Mouse (Mus musculus): Measurements from ENCODE around the gene Fcer1g.
"Not testable (repeated sequence)": the region's sequence is repeated elsewhere in the genome, so short reads cannot be mapped to it uniquely, and the experiment has no call there.

Gene Fcer1g

DNA sequence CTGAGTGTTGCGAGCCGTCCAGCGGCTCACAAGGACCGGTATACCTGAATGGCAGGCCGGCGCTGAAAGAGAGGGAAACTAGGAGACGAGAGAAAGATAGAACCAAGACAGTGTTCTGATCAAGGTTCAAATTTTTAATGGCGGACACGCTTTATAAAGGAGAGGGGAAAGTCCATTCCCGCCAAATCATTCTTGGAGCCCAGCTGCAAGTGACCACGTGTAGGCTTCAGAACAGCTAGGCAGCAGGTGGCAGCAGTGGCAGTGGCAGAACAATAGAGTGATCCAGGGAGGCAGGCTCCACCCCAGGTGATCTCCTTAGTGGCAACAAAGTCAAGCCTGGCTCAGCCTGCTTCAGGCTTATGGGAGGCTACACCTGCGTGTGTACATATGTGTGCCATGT lies 7.8 kb upstream of the Fcer1g start:
- DNase-seq (ENCODE audit: low spot score in 2 of 2) = not testable (repeated sequence)

DNA sequence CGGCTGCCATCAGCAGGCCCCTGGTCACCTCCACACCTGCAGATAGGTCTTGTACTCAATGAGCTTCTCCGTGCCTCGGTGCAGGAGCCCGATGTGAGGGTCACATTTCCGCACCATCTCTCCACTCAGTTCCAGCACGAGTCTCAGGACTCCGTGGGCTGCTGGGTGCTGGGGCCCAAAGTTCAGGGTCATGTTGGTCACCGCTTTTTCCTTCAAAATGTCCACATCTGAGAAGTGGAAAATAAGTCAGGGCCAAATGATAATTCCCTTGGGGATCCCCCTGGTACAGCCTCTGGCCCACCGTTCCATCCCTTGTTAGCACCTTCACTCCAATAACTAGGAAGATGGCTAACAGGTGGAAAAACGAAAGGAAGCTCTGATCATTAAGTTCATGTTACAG lies 6.7 kb upstream of the Fcer1g start:
- no peak for DNase-seq (ENCODE audit: low spot score in 2 of 2)

DNA sequence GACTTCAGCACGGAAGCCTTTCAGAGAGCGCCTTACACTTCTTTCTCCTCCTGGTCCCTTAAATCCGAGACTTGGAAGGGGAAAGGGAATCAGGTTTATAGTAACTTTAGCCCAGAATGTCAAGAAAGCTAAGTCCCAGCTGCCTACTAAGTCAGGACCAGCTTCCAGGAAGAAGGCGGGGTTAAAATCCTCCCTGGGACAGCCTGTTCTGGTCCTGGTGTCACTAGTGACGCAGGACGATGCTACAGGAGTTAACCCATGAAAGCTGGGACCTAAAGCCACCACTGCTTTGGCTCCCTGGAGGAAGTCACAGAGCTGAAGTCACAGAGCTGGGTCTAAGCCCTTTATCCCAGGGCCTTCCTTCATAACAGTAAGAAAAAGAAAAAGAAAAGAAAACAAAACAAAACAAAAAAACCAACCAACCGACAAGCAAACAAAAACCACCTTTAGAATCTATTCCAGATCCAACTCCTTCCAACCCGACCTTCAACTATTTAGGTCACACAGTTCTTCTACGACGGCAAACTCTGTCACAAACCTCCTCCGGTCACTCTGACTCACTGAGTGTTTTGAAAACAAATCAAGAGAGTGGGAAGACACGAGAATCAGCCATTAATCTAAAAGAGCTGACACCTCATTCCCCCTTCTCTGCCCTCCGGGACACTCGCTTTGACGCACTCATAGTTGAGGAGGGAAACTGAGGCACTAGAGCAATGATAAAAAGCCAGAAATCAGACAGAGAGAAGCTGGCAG lies 6.0 kb upstream of the Fcer1g start:
- DNase-seq (ENCODE audit: low spot score in 2 of 2) = no peak

DNA sequence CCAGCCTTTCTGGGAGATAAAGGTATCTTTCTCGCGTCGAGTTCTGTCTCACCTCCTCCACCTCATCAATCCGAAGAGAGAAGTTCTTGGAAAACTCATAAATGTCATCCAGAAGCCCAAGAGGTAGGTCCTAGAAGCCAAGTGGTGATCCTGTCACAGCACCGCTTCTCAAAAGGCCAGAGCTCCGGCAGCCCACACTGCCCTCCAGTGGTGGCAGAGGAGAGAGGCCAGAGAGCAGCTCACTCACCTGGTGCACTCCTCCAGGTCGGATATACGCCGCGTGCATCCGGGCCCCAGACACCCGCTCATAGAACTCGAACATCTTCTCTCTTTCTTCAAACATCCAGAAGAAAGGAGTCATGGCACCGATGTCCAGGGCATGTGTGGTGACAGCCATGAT lies 4.3 kb upstream of the Fcer1g start:
- DNase-seq (ENCODE audit: low spot score in 2 of 2) = peak in 1 of 2 experiments; percentile 47

DNA sequence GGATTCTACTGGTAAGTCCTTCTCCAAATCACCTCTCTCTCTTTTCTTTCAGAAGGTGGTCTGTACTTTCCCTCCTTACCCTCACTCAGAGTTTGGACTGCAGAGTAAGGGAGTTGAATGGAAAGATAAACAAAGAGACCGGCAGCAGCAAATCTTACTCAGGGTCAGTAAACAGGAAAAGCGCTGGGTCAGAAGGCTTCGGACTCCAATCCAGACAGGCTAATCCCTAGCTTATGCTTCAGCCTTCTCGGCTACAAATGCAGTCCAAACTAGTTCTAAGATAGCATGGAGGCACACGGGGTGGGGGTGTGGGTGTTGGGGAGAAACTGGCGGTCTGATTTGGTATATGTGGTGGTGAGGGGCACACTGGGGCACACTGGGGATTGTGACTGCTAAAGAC lies 3.3 kb upstream of the Fcer1g start:
- DNase-seq (ENCODE audit: low spot score in 2 of 2) = no peak

DNA sequence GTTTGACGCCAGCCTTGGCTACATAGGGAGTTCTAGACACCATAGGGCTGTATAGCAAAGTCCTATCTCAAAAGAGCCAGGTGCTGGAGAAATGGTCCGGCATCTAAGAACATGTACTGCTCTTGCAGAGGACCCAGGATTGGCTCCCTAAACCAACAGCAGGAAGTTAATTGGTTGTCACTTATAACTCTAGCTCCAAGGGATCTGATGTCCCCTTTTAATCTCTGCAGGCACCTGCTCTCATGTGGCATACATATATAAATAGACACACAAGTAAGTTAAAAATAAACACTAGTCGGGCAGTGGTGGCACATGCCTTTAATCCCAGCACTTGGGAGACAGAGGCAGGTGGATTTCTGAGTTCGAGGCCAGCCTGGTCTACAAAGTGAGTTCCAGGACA lies 1.6 kb upstream of the Fcer1g start:
- DNase-seq (ENCODE audit: low spot score in 2 of 2) = no peak

DNA sequence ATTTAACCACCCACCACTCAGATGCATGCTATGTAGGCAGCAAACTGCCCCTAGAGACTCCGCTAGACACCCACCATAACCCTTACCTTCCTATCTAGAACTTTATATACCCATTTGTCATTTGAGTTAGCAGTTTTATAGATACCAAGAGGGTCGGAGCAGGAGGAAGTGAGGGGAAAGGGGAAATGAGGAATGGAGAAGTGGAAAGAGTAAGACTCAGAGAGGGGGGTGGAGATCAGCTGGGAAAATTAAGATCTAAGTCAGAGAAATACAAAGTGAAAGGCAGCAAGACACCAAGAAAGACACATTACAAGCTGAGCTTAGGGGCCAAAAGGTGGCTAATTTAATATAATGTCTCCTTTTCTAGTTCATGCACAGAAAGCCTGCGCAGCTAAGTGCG lies 373 bp upstream of the Fcer1g start:
- DNase-seq (ENCODE audit: low spot score in 2 of 2) = no peak

DNA sequence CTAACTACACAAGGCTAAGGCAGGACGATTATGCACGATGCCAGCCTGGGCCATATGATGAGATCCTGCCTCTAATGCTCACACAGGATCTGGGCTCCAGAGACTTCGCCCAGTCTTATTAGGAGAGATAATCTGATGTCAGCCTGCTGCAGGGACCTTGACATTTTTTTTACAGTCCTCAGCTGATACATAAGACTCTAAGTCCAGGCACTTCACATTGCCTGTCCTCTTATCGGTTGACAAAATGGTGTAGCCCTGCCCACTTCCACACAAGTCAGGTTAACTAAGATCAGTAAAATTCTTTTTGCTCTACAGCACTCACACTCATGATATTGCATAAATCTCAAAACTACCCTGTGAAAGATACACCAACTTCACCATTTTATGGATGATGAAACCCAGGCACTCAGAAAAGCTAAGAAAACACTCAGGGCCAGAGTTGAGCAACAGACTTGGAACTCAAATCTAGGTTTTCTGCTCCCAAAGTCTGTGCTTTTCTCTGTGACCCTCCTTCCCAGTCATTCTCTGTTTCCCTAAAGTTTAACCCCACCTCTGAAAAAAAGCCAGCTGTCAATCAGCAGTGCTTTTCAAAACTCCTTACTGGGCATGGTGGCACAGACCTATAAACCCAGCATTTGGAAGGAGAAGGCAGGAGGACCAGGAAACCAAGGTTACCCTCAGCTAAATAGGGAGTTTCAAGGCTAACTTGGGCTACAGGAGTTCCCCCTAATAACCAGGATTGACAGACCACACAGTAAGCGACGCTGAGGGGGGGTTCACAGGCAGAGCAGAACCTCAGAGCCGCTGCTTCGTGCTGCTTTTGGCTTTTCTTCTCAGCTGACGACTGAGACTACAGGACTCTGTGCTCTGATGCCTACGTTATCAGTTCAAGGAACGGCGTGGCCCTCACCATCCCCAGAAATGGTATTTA lies 1.1 kb downstream of the Fcer1g start:
- no peak for DNase-seq (ENCODE audit: low spot score in 2 of 2)

DNA sequence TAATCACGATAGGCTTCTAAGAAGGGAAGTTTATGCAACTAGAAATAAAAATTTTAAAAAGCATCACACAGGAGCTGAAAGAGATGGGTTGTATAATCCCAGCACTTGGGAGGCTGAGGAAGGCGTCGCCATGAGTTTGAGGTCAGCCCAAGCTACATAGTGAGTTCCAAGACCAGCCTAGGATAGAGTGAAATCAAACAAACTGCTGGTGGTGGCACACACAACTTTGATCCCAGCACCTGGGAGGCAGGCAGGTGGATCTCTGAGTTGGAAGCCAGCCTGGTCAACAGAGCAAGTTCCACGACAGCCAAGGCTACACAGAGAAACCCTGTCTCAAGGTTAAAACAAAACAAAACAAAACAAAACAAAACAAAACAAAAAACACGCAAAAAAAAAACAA lies 1.8 kb downstream of the Fcer1g start:
- no peak for DNase-seq (ENCODE audit: low spot score in 2 of 2)

DNA sequence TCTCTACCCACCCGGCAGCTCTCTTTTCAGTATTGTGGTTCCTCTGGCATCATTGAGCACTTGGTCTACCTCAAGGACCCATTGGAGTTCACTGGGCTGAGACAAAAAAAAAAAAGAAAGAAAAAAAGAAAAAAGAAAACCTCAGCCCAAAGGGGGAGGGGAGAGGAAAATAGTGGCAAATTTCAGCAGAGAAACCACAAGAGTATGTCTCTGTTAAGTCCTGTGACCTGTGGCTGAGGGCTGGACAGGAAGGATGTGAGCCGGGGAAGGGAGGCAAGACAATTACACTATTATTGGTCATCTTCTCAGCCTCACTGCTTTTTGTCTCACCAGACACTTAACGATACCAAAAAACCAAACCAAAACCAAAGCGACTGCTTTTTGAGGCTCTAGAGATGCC lies 2.3 kb downstream of the Fcer1g start:
- DNase-seq (ENCODE audit: low spot score in 2 of 2) = no peak

DNA sequence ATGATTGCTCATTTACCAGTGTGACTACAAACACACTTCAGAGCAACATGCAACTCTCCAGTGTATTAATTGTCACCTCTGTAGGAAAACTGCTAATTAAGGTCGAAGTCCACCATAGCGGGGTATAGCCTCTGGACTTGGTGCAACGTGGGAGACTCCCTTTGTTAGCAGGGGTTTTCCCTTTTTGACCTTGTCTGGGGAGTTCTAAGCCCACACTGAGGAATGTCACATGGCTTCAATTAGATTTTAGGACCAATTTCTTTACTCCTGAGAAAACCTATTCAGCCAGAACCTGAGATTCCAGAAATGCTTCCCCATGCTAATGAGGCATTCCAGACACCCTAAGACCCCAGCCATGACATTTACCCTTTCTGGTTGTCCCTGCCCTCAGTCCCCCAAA lies 4.0 kb downstream of the Fcer1g start:
- no peak for DNase-seq (ENCODE audit: low spot score in 2 of 2)

DNA sequence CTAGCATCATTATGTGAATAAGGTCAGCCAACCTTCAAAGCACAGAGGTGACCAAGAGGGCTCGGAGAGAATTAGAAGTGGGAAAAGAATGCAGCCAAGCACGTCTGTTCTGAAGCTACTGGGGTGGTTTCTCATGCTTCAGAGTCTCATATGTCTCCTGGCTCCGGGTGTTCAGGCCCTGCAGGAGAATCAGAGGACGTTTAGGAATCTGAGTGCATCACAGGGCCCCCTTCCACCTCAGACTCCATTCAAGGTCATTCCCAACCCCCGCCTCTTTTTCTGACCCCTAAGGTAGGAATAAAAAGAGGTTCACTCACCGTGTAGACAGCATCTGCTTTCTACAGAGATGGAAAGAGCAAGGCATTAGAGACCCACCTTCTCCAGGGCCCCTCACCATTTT lies 4.4 kb downstream of the Fcer1g start:
- DNase-seq (ENCODE audit: low spot score in 2 of 2) = no peak

DNA sequence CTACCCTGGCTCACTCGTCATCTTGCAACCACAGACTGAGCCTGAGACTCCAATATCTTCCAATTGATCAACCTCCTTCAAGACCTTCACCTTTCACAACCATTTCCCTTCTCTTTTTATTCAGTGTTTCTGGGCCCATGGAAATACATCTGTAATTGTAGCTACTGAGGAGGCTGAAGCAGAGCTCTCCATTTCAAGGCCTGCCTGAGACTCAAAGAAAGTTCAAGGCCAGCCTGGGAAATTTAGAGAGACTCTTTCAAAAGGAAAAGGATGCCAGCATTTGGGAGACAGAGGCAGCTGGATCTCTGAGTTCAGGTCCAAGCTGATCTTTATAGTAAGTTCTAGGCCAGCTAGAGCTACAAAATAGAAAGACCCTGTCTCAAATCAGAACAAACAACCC lies 6.3 kb downstream of the Fcer1g start:
- no peak for DNase-seq (ENCODE audit: low spot score in 2 of 2)

DNA sequence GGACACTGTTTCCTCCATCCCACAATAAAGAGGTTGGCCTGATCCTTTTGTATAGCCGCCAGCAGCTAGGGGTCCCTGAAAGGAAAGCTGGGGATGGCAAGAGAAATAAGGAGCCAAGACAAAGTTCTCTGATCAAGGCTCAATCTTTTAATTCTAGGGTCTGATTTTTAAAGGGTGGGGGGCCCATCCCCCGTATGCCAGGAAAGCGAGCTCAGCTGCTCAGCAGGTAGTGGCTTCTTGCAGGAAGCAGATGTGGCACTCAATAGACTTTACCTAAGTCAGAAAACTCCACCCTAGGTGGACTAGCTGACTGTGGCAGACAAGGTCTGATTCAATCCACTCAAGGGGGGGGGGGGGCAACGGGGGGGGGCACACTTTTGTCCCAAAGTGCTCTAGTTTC lies 7.4 kb downstream of the Fcer1g start:
- no peak for DNase-seq (ENCODE audit: low spot score in 2 of 2)

DNA sequence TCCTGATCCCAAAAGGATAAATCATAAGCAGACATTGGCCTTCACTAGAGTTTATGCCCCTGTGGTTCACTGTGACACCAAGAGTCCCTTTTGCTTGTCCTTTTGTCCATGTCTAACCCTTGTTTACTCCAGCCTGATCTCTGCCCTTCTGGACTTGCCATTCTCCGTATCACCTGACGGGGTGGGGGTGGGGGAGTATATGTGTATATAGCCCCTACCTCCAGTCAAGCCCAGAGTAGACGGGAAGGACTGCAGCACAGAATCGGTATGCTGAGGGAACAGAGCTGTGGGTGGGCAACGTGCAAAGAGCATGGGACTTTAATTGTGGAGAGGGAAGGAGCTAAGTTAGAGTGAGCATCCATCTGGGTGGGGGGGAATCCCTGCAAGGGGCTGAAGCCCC lies 9.3 kb downstream of the Fcer1g start, which contains the start of gene Apoa2:
Gene Apoa2, plus strand, starts transcription at position 198 of the 400 bp plus-strand sequence.
- DNase-seq (ENCODE audit: low spot score in 2 of 2) = no peak

DNA sequence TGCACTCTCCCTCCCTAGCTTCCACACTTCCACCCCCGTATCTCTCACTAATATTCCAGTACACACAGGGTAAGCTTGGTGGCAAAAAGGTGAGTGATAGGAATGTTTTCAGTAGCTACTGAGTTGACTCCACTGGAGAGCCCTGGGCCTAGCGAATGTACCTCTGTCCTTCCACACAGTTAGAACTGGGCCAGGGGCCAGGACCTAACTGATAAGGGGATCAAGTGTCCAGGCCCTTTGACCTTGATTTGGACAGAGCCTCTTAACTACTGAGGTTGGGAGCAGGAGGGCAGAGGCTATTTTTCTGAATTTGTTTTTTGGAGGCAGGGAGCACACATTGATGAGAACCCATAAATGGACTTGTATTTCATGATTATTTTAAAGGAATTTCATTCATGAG lies 10.4 kb downstream of the Fcer1g start:
- no peak for DNase-seq (ENCODE audit: low spot score in 2 of 2)

DNA sequence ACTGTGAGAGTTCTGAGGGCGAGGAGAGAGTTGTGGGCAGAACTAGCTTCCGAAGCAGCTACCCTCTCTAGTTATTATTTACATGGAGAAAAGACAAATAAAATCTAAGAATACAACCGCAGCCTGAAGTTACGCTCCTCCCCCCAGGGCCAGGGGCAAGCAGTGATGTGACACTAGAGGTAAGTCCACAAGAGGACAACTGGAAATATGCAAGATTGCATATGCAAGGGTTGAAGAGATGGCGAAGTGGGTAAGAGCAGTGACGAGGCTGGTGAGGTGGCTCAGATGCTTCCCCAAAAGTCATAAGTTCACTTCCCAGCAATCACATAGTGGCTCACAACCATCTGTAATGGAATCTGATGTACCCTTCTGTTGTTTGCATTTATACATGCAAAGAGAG lies 11.0 kb downstream of the Fcer1g start:
- DNase-seq (ENCODE audit: low spot score in 2 of 2) = no peak

DNA sequence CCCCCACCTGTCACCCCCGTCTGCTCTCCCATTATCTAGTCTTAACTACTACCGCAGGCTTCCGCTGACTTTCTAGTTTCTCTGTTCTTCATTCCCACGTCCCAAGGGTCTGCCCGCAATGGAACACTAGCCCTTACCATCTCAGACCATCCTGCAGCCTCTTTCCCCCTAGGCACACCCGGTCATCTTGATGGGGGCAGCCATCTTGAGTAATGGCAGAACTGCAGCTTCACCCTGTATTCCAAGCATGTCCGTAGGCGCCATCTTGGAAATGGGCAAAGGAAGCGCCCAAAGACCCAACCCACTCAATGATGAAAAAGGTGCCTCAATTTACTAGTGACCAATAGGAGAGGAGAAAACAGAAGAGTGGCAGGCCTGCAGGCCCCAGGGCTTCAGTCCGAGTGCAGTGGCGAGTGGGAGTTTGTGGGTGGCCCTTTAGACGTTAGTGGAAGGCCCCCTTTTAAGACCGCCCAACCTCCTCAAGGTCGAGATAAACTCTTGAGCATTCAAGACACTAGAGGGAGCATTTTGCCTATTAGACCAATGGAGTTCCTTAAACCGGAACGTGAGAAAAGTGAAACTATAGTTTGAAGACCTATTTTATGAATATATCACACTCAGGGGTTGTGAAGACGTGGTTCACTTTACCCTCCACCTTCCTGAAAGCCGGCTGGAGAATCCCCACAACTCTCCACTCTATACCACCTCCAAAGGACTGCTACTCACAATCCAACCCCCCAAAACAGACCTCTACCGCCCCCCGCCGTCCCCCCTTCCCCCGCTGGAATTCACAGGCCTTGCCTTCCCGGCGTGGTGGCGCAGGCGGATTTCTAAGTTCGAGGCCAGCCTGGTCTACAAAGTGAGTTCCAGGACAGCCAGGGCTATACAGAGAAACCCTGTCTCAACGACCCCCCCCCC lies 11.7 kb downstream of the Fcer1g start, which contains the start of gene Tomm40l:
Gene Tomm40l, minus strand, starts transcription at position 277 of the 918 bp plus-strand sequence.
- DNase-seq (ENCODE audit: low spot score in 2 of 2) = peak; percentile 81 to 90

DNA sequence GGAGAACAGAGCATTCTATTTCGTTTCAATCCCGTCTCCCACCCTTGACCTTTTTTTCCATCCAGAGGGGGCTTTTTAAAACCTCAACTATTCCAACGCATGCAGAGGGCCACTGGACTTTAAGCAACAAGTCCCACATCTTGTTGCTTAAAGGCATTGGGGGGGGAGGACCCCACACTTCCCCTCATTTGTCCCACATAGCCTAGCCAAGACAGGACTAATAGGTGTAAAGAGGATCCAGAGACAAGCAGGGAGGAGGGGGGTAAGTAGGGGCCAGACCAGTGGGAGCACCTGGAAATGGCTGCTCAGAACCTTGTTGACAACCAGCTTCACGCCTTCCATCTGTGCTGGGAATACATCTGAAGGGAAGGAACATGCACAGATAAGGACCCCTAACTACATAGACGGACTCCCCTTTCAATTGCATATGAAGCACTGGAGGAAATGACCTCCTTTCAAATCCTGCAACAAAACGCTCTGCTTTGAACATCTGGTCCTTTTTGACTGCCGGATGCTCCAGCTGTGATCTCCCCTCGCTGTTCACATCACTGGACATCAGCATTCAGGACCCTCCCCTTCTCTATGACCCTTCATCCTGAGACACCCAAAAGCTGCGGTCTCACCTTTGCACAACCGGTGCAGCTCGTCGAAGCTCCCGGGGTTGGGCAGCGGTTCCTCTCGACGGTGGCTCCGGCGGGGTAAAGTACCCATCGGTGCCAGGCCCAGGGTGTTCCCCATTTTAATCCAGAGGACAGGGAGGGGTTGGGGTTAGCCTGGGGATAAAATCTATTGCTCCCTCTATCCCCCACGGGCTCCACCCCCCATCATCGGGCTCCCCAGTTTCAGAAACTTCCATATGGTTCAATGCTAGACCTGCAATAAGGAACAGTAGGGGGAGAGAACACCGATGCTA lies 12.6 kb downstream of the Fcer1g start:
- DNase-seq (ENCODE audit: low spot score in 2 of 2) = peak; percentile 22 to 31

DNA sequence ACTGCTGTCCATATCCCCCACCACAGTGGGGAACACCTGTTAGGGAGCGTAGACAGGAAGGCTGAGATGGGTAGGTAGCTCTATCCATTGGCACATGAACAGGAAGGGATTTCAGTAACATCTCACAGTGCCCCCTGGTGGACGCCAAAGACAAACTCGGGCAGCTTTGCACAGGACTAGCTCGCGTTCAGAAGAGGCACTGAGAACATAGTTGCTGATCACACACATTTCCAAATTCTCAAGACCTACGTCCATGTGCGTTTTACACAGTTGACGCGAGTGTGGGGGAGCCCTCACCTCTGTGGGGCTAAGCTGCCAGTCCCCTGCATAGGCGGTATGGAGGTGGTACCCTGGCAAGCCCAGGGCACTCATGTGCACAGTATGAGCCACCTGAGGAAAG lies 13.3 kb downstream of the Fcer1g start:
- peak; percentile 63 to 86 for DNase-seq (ENCODE audit: low spot score in 2 of 2)

Data from thymus, postnatal 10 days (tissue).